Mouse (Mus musculus): ENCODE measurements around the gene Wdfy1. TPM values are rescaled to one million over a fixed set of nuclear protein-coding genes. Genes with fewer than 3 reads are reported as not detected.

Wdfy1 gene
- polyA plus RNA-seq, 1 experiment from 2014 or later, result 49.6 TPM

- H3K4me2 ChIP-seq, result no peak overlapping the region
- peaks cover 7% of the 10 kb centered on the region; the same call in 1 of the 2 replicates for H3K36me3 ChIP-seq (replicated peaks)
- no peak overlapping the region for H3K9ac ChIP-seq
- ATAC-seq (ENCODE audit: low FRiP score), result no peak
- no peak overlapping the region for H3K27ac ChIP-seq
- no peaks in the 10 kb centered on the region for H3K27me3 ChIP-seq
- no peaks in the 10 kb centered on the region for H3K9me3 ChIP-seq
- H3K4me1 ChIP-seq, result no peaks in the 10 kb centered on the region
- no peak overlapping the region for H3K4me3 ChIP-seq (replicated peaks)
- 95% methylated on average over 3 of the region's 3 CpGs for WGBS
Observed at GRCm38 (mm10) chr1:79736408-79736807, 39.5 kb downstream of the Wdfy1 start.

- Histone ChIP-seq H3K4me1 (no peaks in the 10 kb centered on the region), H3K4me2 (no peak overlapping the region), H3K36me3 (replicated peaks) (peaks cover 7% of the 10 kb centered on the region; the same call in 1 of the 2 replicates), H3K9ac (no peak overlapping the region), H3K4me3 (replicated peaks) (no peak overlapping the region), H3K9me3 (no peaks in the 10 kb centered on the region), H3K27ac (no peak overlapping the region), H3K27me3 (no peaks in the 10 kb centered on the region)
- 87% methylated on average over 5 of the region's 5 CpGs for WGBS
- no peak for ATAC-seq (ENCODE audit: low FRiP score)
Observed at GRCm38 (mm10) chr1:79734794-79735193, 41.1 kb downstream of the Wdfy1 start.

GRCm38 (mm10) chr1:79714152-79714923, 61.6 kb downstream of the Wdfy1 start:
- H3K4me3 ChIP-seq (replicated peaks), result no peak overlapping the region
- H3K9ac ChIP-seq, result no peak overlapping the region
- H3K27me3 ChIP-seq, result no peaks in the 10 kb centered on the region
- H3K4me1 ChIP-seq, result no peaks in the 10 kb centered on the region; the same call in 1 of the 2 replicates
- ATAC-seq (ENCODE audit: low FRiP score), result no peak
- H3K36me3 ChIP-seq (replicated peaks), result no peaks in the 10 kb centered on the region
- no peak overlapping the region for H3K27ac ChIP-seq
- WGBS, result 91% methylated on average over 13 of the region's 13 CpGs
- H3K4me2 ChIP-seq, result no peak overlapping the region
- no peaks in the 10 kb centered on the region for H3K9me3 ChIP-seq

GRCm38 (mm10) chr1:79713081-79713480, 62.9 kb downstream of the Wdfy1 start:
- no peaks in the 10 kb centered on the region for H3K36me3 ChIP-seq (replicated peaks)
- WGBS, result 90% methylated on average over 5 of the region's 5 CpGs

GRCm38 (mm10) chr1:79711147-79712126, 64.5 kb downstream of the Wdfy1 start:
- Histone ChIP-seq H3K36me3 (replicated peaks) (no peaks in the 10 kb centered on the region), H3K27ac (no peak overlapping the region), H3K27me3 (no peaks in the 10 kb centered on the region), H3K4me1 (no peaks in the 10 kb centered on the region; the same call in 1 of the 2 replicates), H3K4me2 (no peak overlapping the region), H3K9ac (no peak overlapping the region), H3K4me3 (replicated peaks) (no peak overlapping the region), H3K9me3 (no peaks in the 10 kb centered on the region)
- ATAC-seq (ENCODE audit: low FRiP score), result no peak
- 89% methylated on average over 18 of the region's 18 CpGs for WGBS

More at GRCm38 (mm10) chr1:79713081-79713480, 62.9 kb downstream of the Wdfy1 start:
- Histone ChIP-seq H3K4me3 (replicated peaks) (no peak overlapping the region), H3K4me2 (no peak overlapping the region), H3K9me3 (no peaks in the 10 kb centered on the region), H3K27ac (no peak overlapping the region), H3K4me1 (no peaks in the 10 kb centered on the region; the same call in 1 of the 2 replicates), H3K9ac (no peak overlapping the region), H3K27me3 (no peaks in the 10 kb centered on the region)
- no peak for ATAC-seq (ENCODE audit: low FRiP score)

GRCm38 (mm10) chr1:79710678-79711077, 65.3 kb downstream of the Wdfy1 start:
- 56% methylated on average over 4 of the region's 4 CpGs for WGBS
- H3K9me3 ChIP-seq, result no peaks in the 10 kb centered on the region
- H3K4me1 ChIP-seq, result no peaks in the 10 kb centered on the region; the same call in 1 of the 2 replicates
- no peak for ATAC-seq (ENCODE audit: low FRiP score)
- H3K4me2 ChIP-seq, result no peak overlapping the region
- no peak overlapping the region for H3K9ac ChIP-seq
- no peaks in the 10 kb centered on the region for H3K36me3 ChIP-seq (replicated peaks)
- no peak overlapping the region for H3K27ac ChIP-seq
- no peaks in the 10 kb centered on the region for H3K27me3 ChIP-seq
- H3K4me3 ChIP-seq (replicated peaks), result no peak overlapping the region

GRCm38 (mm10) chr1:79710216-79710615, 65.7 kb downstream of the Wdfy1 start:
- Histone ChIP-seq H3K9ac (no peak overlapping the region), H3K4me3 (replicated peaks) (no peak overlapping the region), H3K36me3 (replicated peaks) (0 out of 2 replicates have a peak, but pooled peaks cover 3% of the 10 kb centered on the region), H3K27me3 (no peaks in the 10 kb centered on the region), H3K27ac (no peak overlapping the region), H3K4me1 (no peaks in the 10 kb centered on the region; the same call in 1 of the 2 replicates), H3K9me3 (no peaks in the 10 kb centered on the region), H3K4me2 (no peak overlapping the region)
- 78% methylated on average over 8 of the region's 8 CpGs for WGBS
- no peak for ATAC-seq (ENCODE audit: low FRiP score)

- H3K4me1 ChIP-seq, result no peaks in the 10 kb centered on the region; the same call in 1 of the 2 replicates
- H3K9me3 ChIP-seq, result no peaks in the 10 kb centered on the region
- H3K4me2 ChIP-seq, result no peak overlapping the region
- no peak overlapping the region for H3K9ac ChIP-seq
- ATAC-seq (ENCODE audit: low FRiP score), result no peak
- H3K4me3 ChIP-seq (replicated peaks), result no peak overlapping the region
- no peaks in the 10 kb centered on the region for H3K27me3 ChIP-seq
- 94% methylated on average over 9 of the region's 9 CpGs for WGBS
- H3K27ac ChIP-seq, result no peak overlapping the region
- H3K36me3 ChIP-seq (replicated peaks), result peaks cover 8% of the 10 kb centered on the region; the same call in 1 of the 2 replicates
Observed at GRCm38 (mm10) chr1:79707383-79707782, 68.6 kb downstream of the Wdfy1 start.

GRCm38 (mm10) chr1:79706707-79707106, 69.2 kb downstream of the Wdfy1 start:
- Histone ChIP-seq H3K9ac (no peak overlapping the region), H3K4me2 (no peak overlapping the region), H3K27ac (no peak overlapping the region), H3K4me3 (replicated peaks) (no peak overlapping the region), H3K36me3 (replicated peaks) (peaks cover 8% of the 10 kb centered on the region; the same call in 1 of the 2 replicates), H3K27me3 (no peaks in the 10 kb centered on the region), H3K9me3 (no peaks in the 10 kb centered on the region), H3K4me1 (no peaks in the 10 kb centered on the region; the same call in 1 of the 2 replicates)
- no peak for ATAC-seq (ENCODE audit: low FRiP score)
- WGBS, result 90% methylated on average over 3 of the region's 3 CpGs

GRCm38 (mm10) chr1:79704672-79705071, 71.3 kb downstream of the Wdfy1 start:
- no peak for ATAC-seq (ENCODE audit: low FRiP score)
- H3K36me3 ChIP-seq (replicated peaks), result peaks cover 8% of the 10 kb centered on the region; the same call in 1 of the 2 replicates
- no peaks in the 10 kb centered on the region for H3K9me3 ChIP-seq
- no peaks in the 10 kb centered on the region for H3K27me3 ChIP-seq
- H3K4me1 ChIP-seq, result no peaks in the 10 kb centered on the region
- H3K27ac ChIP-seq, result no peak overlapping the region
- 96% methylated on average over 2 of the region's 2 CpGs for WGBS
- no peak overlapping the region for H3K9ac ChIP-seq
- H3K4me3 ChIP-seq (replicated peaks), result no peak overlapping the region
- no peak overlapping the region for H3K4me2 ChIP-seq

GRCm38 (mm10) chr1:79703520-79703919, 72.4 kb downstream of the Wdfy1 start:
- Histone ChIP-seq H3K27ac (no peak overlapping the region), H3K4me1 (no peaks in the 10 kb centered on the region; the same call in 1 of the 2 replicates), H3K4me2 (no peak overlapping the region), H3K36me3 (replicated peaks) (peaks cover 8% of the 10 kb centered on the region; the same call in 1 of the 2 replicates), H3K9ac (no peak overlapping the region), H3K4me3 (replicated peaks) (no peak overlapping the region), H3K9me3 (no peaks in the 10 kb centered on the region), H3K27me3 (no peaks in the 10 kb centered on the region)
- no peak for ATAC-seq (ENCODE audit: low FRiP score)
- 90% methylated on average over 8 of the region's 8 CpGs for WGBS

- H3K27me3 ChIP-seq, result no peaks in the 10 kb centered on the region
- no peak overlapping the region for H3K9ac ChIP-seq
- 81% methylated on average over 2 of the region's 2 CpGs for WGBS
- H3K4me3 ChIP-seq (replicated peaks), result no peak overlapping the region
- no peak for ATAC-seq (ENCODE audit: low FRiP score)
- H3K9me3 ChIP-seq, result no peaks in the 10 kb centered on the region
- no peak overlapping the region for H3K27ac ChIP-seq
- no peaks in the 10 kb centered on the region for H3K36me3 ChIP-seq (replicated peaks)
- peaks cover 16% of the 10 kb centered on the region for H3K4me1 ChIP-seq
- H3K4me2 ChIP-seq, result no peak overlapping the region
Observed at GRCm38 (mm10) chr1:79698506-79698905, 77.4 kb downstream of the Wdfy1 start.

All from forebrain, embryonic 12.5 days (tissue).